Mouse (Mus musculus): Measurements from ENCODE around the gene Diras1.

GRCm38 (mm10) chr10:80975478-80975877 is 50.0 kb downstream of the Diras1 start:
- TF ChIP-seq GATA1 (IDR thresholded peaks at IDR 0.05; ENCODE audit: borderline replicate concordance, low read length): no peak
- TF ChIP-seq FLI1 (IDR thresholded peaks at IDR 0.05; ENCODE audit: low read length): no peak
